Mouse (Mus musculus) liver, embryonic 14.5 days (tissue): Measurements from ENCODE around the gene Mmp14.

Experiments used
- CTCF ChIP-seq: IDR thresholded peaks from 2 replicates; pipeline ENCODE4 v1.5.1; 2016; ENCODE audit warnings: antibody characterized with exemption, low read depth, control low read depth
- EP300 ChIP-seq: IDR thresholded peaks from 2 replicates; pipeline ENCODE4 v1.6.1; 2016; ENCODE audit warnings: antibody characterized with exemption, low read depth

GRCm38 (mm10) chr14:54398528-54398916, 32.9 kb upstream of the Mmp14 start:
- TF ChIP-seq CTCF = no peak
- no peak for TF ChIP-seq EP300
